Mouse (Mus musculus) stomach, postnatal 0 days (tissue): ENCODE data around the gene Fmod. TPM values are rescaled to one million over a fixed set of nuclear protein-coding genes. Genes with fewer than 3 reads are reported as not detected.

ENCODE experiments used
- ATAC-seq: fragments of 200-750 bp; cut with Nextera tagmentation; 2 replicates; pipeline ENCODE4 v1.8.0; 2017; ENCODE audit not compliant: low FRiP score, low TSS enrichment
- DNase-seq: peaks from one replicate; pipeline ENCODE4 v3.0.0-alpha.2; 2016; ENCODE audit warnings: low spot score
- H3K27ac ChIP-seq: fragments of 300-500 bp; sonication (generic); replicated peaks from 2 replicates; pipeline ENCODE4 v1.5.1; 2014; ENCODE audit warnings: mild to moderate bottlenecking, control low read depth
- H3K27me3 ChIP-seq: fragments of 300-500 bp; sonication (generic); 2 replicates; pipeline ENCODE4 v1.6.1; 2014; ENCODE audit warnings: low read length; ENCODE audit not compliant: control insufficient read depth, insufficient read depth
- H3K36me3 ChIP-seq: fragments of 300-500 bp; sonication (generic); 2 replicates; pipeline ENCODE4 v1.6.1; 2014; ENCODE audit warnings: low read length, mixed read lengths; ENCODE audit not compliant: control insufficient read depth, insufficient read depth
- H3K4me1 ChIP-seq: fragments of 300-500 bp; sonication (generic); replicated peaks from 2 replicates; pipeline ENCODE4 v1.6.1; 2014; ENCODE audit warnings: antibody characterized with exemption; ENCODE audit not compliant: control insufficient read depth, insufficient read depth
- H3K4me2 ChIP-seq: fragments of 300-500 bp; sonication (generic); replicated peaks from 2 replicates; pipeline ENCODE4 v1.6.1; 2014; ENCODE audit warnings: low read depth, mild to moderate bottlenecking, control low read depth, moderate library complexity
- H3K4me3 ChIP-seq: fragments of 300-500 bp; sonication (generic); 2 replicates; pipeline ENCODE4 v1.5.1; 2014; ENCODE audit warnings: low read depth, low read length, control low read depth
- H3K9ac ChIP-seq: fragments of 300-500 bp; sonication (generic); 2 replicates; pipeline ENCODE4 v1.6.1; 2014; ENCODE audit warnings: mild to moderate bottlenecking, low read length, control low read depth, mixed read lengths
- H3K9me3 ChIP-seq: fragments of 300-500 bp; sonication (generic); 2 replicates; pipeline ENCODE4 v1.6.1; 2016; ENCODE audit warnings: low read length; ENCODE audit not compliant: control insufficient read depth
- CTCF ChIP-seq: IDR thresholded peaks from 2 replicates; pipeline ENCODE4 v1.5.1; 2016; ENCODE audit warnings: antibody characterized with exemption, low read depth, mild to moderate bottlenecking, moderate library complexity
- EP300 ChIP-seq: optimal IDR thresholded peaks from 2 replicates; pipeline ENCODE3; 2016; ENCODE audit warnings: antibody characterized with exemption
- WGBS: fragments of 180-500 bp; shearing (Covaris S2); extraction: QIAGEN DNeasy Blood & Tissue Kit; methylation state at CpG from one replicate; pipeline ENCODE4 v1.1.7; 2014; 5-methylcytosine and 5-hydroxymethylcytosine counted together
- polyA plus RNA-seq: library from polyadenylated mRNA; unstranded; fragments of >200 nt; fragmentation: Nextera tagmentation; extraction: Ambion mirVana; gene quantifications from 2 replicates; pipeline ENCODE4 v1.2.1, GENCODE M21; 2015

The Fmod gene
- polyA plus RNA-seq, 1 experiment from 2014 or later = 9.0 TPM

GRCm38 (mm10) chr1:134041900-134042299, 4.8 kb downstream of the Fmod start:
- Histone ChIP-seq H3K4me1 (0 out of 2 replicates have a peak, but pooled peaks cover 2% of the 10 kb centered on the region), H3K36me3 (no peaks in the 10 kb centered on the region), H3K27ac (no peak overlapping the region), H3K9me3 (no peaks in the 10 kb centered on the region), H3K4me2 (no peak overlapping the region), H3K4me3 (no peak overlapping the region), H3K9ac (no peak overlapping the region), H3K27me3 (no peaks in the 10 kb centered on the region)
- WGBS = 45% methylated on average over 2 of the region's 2 CpGs
- TF ChIP-seq CTCF = no peak
- no peak for TF ChIP-seq EP300
- no peak for ATAC-seq
- DNase-seq = no peak

DNA sequence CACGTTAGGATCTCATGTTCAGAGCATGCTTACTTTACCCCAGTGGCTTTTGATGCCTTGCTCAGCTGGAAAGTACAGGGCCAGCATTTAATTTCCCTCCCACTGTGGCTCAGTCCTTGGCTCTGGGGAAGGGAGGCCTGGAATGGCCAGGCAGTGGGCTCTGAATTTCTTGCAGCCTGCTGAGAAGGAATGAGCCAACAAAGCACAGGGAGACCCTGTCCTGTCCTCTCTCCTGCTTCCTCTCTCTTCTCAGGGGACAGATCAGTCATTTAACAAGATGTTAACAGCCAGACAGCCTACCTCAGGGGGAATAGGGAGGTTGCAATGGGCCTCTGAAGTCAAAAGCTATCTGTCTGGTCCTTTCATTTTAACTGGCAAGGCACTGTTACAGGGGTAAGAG, 5.3 kb downstream of the Fmod start:
- TF ChIP-seq EP300 (no peak), CTCF (no peak)
- ATAC-seq (no peak), DNase-seq (no peak)
- H3K9ac ChIP-seq = no peak overlapping the region
- H3K4me3 ChIP-seq = no peak overlapping the region
- 0 out of 2 replicates have a peak, but pooled peaks cover 2% of the 10 kb centered on the region for H3K4me1 ChIP-seq
- H3K36me3 ChIP-seq = no peaks in the 10 kb centered on the region
- H3K9me3 ChIP-seq = no peaks in the 10 kb centered on the region
- WGBS = 52% methylated on average over 1 of the region's 1 CpGs
- H3K4me2 ChIP-seq = no peak overlapping the region
- no peaks in the 10 kb centered on the region for H3K27me3 ChIP-seq
- H3K27ac ChIP-seq = no peak overlapping the region

GRCm38 (mm10) chr1:134044805-134045204, 7.8 kb downstream of the Fmod start:
- no peak overlapping the region for H3K9ac ChIP-seq
- ATAC-seq = no peak
- no peaks in the 10 kb centered on the region for H3K36me3 ChIP-seq
- H3K4me3 ChIP-seq = no peak overlapping the region
- H3K9me3 ChIP-seq = no peaks in the 10 kb centered on the region
- no peak overlapping the region for H3K27ac ChIP-seq
- no peak for DNase-seq
- TF ChIP-seq CTCF = no peak
- no peak for TF ChIP-seq EP300
- 82% methylated on average over 6 of the region's 6 CpGs for WGBS
- 0 out of 2 replicates have a peak, but pooled peaks cover 2% of the 10 kb centered on the region for H3K4me1 ChIP-seq
- no peaks in the 10 kb centered on the region for H3K27me3 ChIP-seq
- no peak overlapping the region for H3K4me2 ChIP-seq

DNA sequence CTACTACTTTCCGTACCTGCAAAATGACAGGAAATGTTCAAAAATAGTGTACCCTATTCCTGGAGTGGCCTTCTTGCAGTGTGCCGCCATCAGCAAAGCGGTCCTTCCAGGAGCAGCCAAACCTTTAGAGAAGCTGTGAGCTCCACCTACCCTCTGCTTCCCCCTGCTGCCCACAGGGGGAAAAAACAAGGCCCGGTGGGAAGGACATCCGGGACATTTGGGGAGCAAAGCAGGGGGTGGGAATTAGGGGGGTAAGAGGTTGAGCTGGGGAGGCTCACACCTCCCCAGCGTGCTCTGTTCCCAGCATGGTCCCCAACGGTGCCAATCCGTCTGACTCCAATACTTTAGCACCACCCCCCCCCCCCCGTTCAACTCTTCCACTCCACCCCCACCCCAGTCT, 8.9 kb downstream of the Fmod start:
- TF ChIP-seq CTCF (peak; percentile 97), EP300 (no peak)
- H3K9ac ChIP-seq = no peak overlapping the region
- H3K4me2 ChIP-seq = peak overlapping the region; percentile 37; the same call in 1 of the 2 replicates
- DNase-seq (peak; percentile 83), ATAC-seq (peak; percentile 51; the same call in 1 of the 2 replicates)
- no peaks in the 10 kb centered on the region for H3K9me3 ChIP-seq
- H3K27ac ChIP-seq = no peak overlapping the region
- 0 out of 2 replicates have a peak, but pooled peaks cover 2% of the 10 kb centered on the region for H3K4me1 ChIP-seq
- H3K27me3 ChIP-seq = no peaks in the 10 kb centered on the region
- H3K4me3 ChIP-seq = no peak overlapping the region
- WGBS = 3% methylated on average over 8 of the region's 9 CpGs
- no peaks in the 10 kb centered on the region for H3K36me3 ChIP-seq

DNA sequence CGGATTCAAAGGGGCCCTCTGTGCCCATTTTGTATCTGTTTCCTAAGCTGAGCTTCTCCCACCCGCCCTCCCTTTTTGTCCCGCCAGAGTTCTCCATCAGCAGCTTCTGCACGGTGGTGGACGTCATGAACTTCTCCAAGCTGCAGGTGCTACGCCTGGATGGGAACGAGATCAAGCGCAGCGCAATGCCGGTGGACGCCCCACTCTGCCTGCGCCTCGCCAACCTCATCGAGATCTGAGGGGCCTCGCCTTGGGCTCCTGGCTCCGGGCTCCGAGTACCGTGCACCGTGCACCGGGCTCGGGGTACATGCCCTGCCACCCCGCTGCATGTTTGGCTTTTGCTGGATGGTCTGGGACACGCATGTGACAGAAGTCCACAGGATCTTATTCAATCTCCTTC, 9.3 kb downstream of the Fmod start:
- 27% methylated on average over 23 of the region's 23 CpGs for WGBS
- no peaks in the 10 kb centered on the region for H3K27me3 ChIP-seq
- no peaks in the 10 kb centered on the region for H3K9me3 ChIP-seq
- ATAC-seq (no peak), DNase-seq (no peak)
- no peak overlapping the region for H3K27ac ChIP-seq
- TF ChIP-seq EP300 (no peak), CTCF (no peak)
- peak overlapping the region; percentile 37; the same call in 1 of the 2 replicates for H3K4me2 ChIP-seq
- no peaks in the 10 kb centered on the region for H3K36me3 ChIP-seq
- no peak overlapping the region for H3K4me3 ChIP-seq
- H3K4me1 ChIP-seq = 0 out of 2 replicates have a peak, but pooled peaks cover 2% of the 10 kb centered on the region
- no peak overlapping the region for H3K9ac ChIP-seq

GRCm38 (mm10) chr1:134047431-134047830, 10.4 kb downstream of the Fmod start:
- Histone ChIP-seq H3K27me3 (no peaks in the 10 kb centered on the region), H3K9ac (no peak overlapping the region), H3K4me2 (no peak overlapping the region), H3K27ac (no peak overlapping the region), H3K9me3 (no peaks in the 10 kb centered on the region), H3K36me3 (no peaks in the 10 kb centered on the region), H3K4me3 (no peak overlapping the region), H3K4me1 (no peaks in the 10 kb centered on the region)
- ATAC-seq (no peak), DNase-seq (no peak)
- 82% methylated on average over 6 of the region's 6 CpGs for WGBS
- no peak for TF ChIP-seq EP300
- no peak for TF ChIP-seq CTCF
